Mouse (Mus musculus): Measurements from ENCODE around the gene Zfp607a.
"Not testable (repeated sequence)": the region's sequence is repeated elsewhere in the genome, so short reads cannot be mapped to it uniquely, and the experiment has no call there.

Gene Zfp607a

DNA sequence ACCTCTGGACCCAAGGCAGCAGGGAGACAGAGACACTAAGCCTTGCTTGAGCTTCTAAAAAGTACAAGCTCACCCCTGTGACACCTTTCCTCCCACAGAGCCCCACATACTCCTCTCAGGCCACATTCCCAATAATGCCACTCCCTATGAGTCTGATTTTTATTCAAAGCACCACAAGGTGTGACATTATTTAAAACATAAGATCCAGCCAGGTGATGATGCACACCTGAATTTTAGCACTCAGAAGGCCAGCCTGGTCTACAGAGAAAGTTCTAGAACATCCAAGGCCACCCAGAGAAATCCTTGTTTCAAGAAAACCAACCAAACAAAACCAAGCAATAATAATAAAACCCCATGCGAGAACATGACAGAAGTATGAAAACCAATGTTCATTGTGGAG is at the start of gene Zfp607a:
TSS of gene Zfp607a (plus strand) at position 301 of the 400 bp plus-strand sequence.
- no peak for DNase-seq

GRCm38 (mm10) chr7:27818526-27819110 is 38.7 kb upstream of the Zfp607a start:
- no peak for DNase-seq

DNA sequence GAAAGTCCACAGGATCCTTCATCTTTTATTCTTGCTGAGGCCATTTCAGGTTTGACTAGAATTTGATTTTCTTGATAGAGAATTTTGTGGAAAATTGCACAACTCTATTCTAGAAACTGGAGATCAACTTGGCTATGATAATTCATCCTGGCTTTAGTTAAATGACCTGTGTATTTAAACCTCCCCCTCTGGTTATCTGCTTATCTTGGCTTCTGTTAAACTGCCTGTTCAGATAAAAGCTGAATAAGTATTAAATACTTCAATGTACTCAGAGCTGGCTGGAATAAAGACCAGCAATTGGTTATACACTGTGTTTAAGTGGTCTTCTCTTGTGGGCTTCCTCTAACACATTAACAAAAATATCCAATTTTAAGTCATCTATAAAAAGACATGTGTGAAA is 34.7 kb upstream of the Zfp607a start:
- no peak for DNase-seq

DNA sequence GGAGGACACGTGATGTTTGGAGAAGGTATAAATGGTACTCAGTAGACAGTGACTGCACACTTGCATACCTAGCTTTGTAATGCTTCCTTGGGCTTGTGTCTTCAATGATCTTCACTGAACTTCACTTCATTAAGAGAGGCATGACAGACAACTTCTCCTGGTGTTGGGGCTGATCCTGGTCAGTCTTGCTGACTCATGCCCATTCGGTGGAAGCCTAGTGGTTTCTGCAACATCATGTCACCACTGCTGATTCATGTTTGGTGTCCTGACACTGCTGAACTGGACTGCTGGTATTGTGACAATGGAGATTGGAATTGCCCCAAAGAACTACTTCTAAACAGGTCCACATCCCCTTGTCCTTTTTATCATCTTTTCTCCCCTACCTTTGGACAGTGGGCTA is 23.2 kb upstream of the Zfp607a start:
- no peak for DNase-seq

GRCm38 (mm10) chr7:27837896-27838295 is 19.4 kb upstream of the Zfp607a start:
- no peak for DNase-seq

DNA sequence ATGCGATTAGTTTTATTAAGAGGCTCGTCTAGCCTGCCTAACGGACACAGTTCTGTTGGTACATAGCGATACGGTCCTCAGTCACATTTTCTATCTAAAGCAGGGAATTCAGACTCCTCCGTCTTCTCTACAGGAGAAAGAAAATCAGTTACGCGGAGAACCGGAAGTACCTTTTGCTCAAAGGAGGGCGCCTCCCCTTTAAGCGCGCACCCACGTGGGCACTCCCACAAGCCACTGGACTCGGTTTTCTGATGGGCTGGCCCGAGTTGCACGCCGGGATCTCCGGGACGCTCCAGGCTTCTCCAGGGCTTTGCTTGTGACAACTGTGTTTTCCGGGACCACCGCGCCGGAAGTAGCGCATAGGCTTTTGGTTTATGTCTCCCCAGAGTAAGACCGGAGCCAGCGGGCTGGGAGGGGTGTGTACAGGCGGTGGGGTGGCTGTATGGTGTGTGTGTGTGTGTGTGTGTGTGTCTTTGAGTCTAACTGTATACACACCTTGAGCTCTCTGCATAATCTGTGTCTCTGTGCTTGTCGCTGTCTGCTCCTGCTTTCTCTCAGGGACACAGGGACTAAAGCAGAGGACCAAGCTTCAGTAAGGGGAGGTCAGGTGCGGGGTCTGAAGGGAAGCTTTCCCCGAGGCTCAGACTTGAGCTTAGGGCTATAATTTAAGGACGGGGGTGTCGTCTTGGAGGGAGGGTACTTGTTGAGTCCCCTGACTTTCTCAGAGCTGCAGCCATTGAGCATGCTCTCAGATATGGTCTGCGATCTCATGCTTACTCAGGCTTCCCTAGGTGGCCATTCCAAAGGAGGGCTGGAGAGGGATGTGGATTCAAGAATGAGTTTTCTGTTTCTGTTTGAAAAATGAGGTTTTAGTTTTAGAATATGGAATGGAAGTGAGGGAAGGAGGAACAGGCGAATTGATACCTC is 18.7 kb upstream of the Zfp607a start, which contains the start of gene Zfp59:
TSS of gene Zfp59 (plus strand) at position 285 of the 927 bp plus-strand sequence.
- peak; percentile 93 for DNase-seq

DNA sequence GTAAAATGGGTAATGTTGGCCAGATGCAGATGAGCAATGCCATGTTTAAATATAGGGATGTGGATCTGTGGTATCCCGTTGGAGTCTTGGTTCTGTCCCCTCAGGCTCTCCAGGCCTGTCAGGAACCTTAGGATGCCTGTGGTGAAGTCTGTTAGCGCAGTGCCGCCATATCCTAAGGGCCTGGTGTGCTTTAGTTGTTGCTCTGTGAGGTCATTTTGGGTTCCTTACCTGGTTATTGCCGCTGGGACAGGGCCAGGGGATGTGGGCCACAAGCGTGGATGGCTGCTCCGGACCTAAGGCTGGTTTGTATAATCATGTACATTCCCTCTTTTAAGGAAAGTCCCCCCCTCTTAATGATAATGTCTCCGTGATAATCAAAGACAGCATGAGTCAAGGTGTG is 17.7 kb upstream of the Zfp607a start:
- no peak for DNase-seq

GRCm38 (mm10) chr7:27840104-27840503 is 17.2 kb upstream of the Zfp607a start:
- DNase-seq: no peak

DNA sequence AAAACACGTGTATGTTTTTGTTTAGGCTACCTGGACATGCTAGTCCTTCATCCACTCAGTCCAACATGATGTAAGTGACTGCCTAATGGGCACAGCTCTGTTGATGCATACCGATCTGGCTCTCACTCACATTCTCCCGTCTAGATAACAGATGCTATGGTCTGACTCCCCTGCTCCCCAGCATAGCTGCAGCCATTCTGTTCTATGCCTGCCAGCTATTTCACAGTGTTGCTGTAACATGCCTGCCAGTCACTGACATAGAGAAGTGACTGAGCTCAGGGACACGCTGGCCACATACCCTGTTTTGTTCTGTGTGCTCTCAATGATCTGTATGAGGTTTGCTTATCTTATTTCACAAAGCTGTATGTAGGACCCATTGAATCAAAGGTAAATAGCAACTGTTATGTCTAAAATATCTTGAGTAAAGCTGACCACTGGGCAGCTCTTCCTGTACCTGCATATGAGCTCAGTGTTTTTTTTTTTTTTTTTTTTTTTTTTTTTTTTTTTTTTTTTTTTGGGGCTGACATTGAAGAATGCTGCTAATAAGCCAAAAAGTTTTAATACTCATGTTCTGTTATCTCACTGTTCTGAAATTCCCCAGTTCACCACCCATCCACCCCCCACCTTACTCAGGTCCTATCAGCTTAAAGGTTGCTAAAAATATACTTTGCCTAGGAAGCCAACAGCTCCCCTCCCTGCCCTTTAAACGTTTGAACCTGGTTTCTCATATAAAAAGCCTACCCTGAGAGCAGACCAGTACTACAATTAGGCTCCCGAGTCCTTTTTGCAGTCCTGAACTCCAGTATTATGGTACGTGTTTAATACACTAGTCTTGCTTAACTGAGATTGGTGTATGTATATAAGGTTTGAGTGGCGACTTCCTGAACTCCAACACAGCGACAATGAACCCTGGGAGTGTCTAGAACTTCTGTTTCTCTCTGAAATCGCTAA is 2.2 kb downstream of the Zfp607a start:
- no peak for DNase-seq

DNA sequence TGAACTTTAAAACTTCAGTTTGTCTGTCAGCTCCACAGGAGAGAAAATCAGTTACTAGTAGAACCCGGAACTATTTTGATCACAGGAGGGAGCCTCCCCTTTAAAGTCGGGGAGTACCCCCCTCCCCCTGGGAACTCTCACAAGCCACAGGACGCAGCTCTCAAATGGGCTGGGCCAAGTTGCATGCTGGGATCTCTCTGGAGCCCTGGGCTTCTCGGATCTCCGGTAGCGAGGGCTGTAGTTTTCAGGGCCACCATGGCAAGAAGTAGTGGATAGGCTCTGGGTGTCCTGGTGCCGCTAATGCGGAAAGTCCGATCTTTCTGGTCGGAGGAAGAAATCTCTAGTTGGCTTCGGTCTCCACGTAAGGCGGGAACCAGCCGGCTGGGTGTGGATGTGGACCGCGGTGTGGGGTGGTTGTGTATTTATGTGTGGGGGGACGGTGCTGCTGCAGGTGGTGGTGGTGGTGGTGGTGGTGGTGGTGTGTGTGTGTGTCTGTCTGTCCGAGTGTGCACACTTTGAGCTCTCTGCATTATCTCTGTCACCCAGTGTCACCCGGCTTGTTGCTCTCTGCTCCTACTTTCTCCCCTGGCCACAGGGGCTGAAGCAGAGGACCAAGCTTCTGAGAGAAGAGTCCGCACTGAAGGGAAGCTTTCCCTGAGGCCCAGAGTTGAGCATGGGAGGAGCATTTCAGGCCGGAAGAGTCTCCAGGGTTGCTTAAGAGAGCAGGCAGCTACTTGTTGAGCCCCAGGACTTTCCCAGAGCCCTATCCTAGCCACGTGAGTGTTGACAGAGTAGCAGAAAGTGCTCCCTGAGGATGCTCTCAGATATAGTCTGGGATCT is 3.3 kb downstream of the Zfp607a start:
- DNase-seq: peak; percentile 73

- DNase-seq: not testable (repeated sequence)
Measured at GRCm38 (mm10) chr7:27862578-27862977, 5.3 kb downstream of the Zfp607a start.

- no peak for DNase-seq
Measured at GRCm38 (mm10) chr7:27881721-27882120, 24.4 kb downstream of the Zfp607a start.

GRCm38 (mm10) chr7:27900601-27901000 is 43.3 kb downstream of the Zfp607a start:
- DNase-seq: no peak

- no peak for DNase-seq
Measured at GRCm38 (mm10) chr7:27905061-27905848, 47.9 kb downstream of the Zfp607a start.

- not testable (repeated sequence) for DNase-seq
Measured at GRCm38 (mm10) chr7:27910952-27911351, 53.6 kb downstream of the Zfp607a start.

GRCm38 (mm10) chr7:27927041-27927440 is 69.7 kb downstream of the Zfp607a start:
- DNase-seq: not testable (repeated sequence)

DNA sequence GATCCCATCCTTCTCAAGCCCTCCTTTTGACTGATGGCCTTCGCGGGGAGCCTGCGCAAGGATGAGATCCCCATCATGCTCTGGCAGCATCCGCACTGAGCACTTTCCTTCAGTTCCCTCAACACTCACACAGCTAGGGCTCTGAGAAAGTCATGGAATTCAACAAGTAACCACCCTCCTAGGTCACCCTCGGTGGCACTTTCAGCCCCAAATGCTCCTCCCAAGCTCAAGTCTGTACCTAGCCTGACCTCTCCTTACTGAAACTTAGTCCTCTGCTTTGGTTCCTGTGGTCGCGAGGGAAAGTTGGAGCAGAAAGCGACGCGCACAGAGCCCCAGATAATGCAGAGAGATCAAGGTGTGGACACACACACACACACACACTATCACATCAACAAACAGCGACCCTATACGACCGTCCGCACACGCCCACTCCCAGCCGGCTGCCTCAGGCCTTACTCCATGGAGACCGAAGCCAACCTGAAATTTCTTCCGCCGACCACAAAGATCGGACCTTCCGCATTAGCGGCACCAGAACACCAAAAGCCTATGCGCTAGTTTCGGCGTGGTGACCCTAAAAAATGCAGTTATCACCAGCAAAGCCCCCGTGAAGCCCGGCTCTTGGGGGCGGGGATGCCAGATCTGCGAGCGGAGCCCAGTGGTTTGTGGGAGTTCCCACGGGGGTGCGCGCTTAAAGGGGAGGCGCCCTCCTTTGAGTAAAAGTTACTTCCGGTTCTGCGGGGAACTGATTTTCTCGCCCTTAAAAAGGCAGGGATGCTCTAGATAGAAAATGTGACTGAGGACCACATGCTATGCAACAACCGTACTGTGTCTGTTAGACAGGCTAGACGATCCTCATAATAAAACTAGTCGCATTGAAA is 71.7 kb downstream of the Zfp607a start, which contains the start of gene Zfp974:
TSS of gene Zfp974 (minus strand) at position 643 of the 878 bp plus-strand sequence.
- peak; percentile 56 for DNase-seq

All from layer of hippocampus, adult 9-11 months (tissue).